Comparison of ENCODE assay signal across 23 mouse cellular contexts in genomic region chr9:34478494-34478893, GRCm38 (mm10). TPM values are rescaled to one million over a fixed set of nuclear protein-coding genes. Genes with fewer than 3 reads are reported as not detected.
"Had no signal": no experiment of that assay in that cellular context is flagged by ENCODE, and none has a peak within 500 bp of the region (broad histone marks: within the 10 kb centered on the region; RNA-seq: fewer than 3 reads in every experiment).

No protein-coding gene starts in this region.

- H3K9me3 ChIP-seq: liver, embryonic 13.5 days; liver, embryonic 15.5 days; megakaryocyte, embryonic 14.5 days; midbrain, embryonic 13.5 days; midbrain, embryonic 15.5 days; neural tube, embryonic 13.5 days; neural tube, embryonic 15.5 days had no signal

- H3K9ac ChIP-seq: liver, embryonic 13.5 days; liver, embryonic 15.5 days; liver, postnatal 0 days; lung, embryonic 14.5 days; midbrain, embryonic 13.5 days; midbrain, embryonic 15.5 days; neural tube, embryonic 13.5 days; neural tube, embryonic 15.5 days had no signal

- H3K4me1 ChIP-seq: liver, embryonic 13.5 days; liver, embryonic 15.5 days; megakaryocyte, embryonic 14.5 days; neural tube, embryonic 15.5 days had no signal

- H3K36me3 ChIP-seq: liver, embryonic 13.5 days; liver, embryonic 15.5 days; midbrain, embryonic 13.5 days; midbrain, embryonic 15.5 days; neural tube, embryonic 13.5 days; neural tube, embryonic 15.5 days had no signal

- H3K27ac ChIP-seq: liver, embryonic 13.5 days; liver, embryonic 15.5 days; macrophage; midbrain, embryonic 13.5 days; midbrain, embryonic 15.5 days; neural tube, embryonic 13.5 days; neural tube, embryonic 15.5 days had no signal

- H3K4me3 ChIP-seq: liver, embryonic 13.5 days; liver, embryonic 15.5 days; megakaryocyte, embryonic 14.5 days; midbrain, embryonic 13.5 days; midbrain, embryonic 15.5 days; neural tube, embryonic 13.5 days; neural tube, embryonic 15.5 days had no signal

- DNase-seq: liver, embryonic 13.5 days; liver, postnatal 0 days; lung, embryonic 14.5 days; lung, postnatal 14 days; lung, postnatal 36 days; retina, postnatal 1 day; right cerebral cortex, adult 18-20 months; right cerebral cortex, postnatal 25 days; right cerebral cortex, postnatal 4 days; spleen, adult 18-20 months; thymus, adult 2 months; thymus, postnatal 25 days; thymus, postnatal 4 days had no signal

- H3K27me3 ChIP-seq: liver, embryonic 13.5 days; liver, embryonic 15.5 days; midbrain, embryonic 13.5 days; midbrain, embryonic 15.5 days; neural tube, embryonic 13.5 days; neural tube, embryonic 15.5 days had no signal

- H3K4me2 ChIP-seq: liver, embryonic 13.5 days; liver, embryonic 15.5 days; lung, embryonic 14.5 days; midbrain, embryonic 11.5 days; midbrain, embryonic 13.5 days; midbrain, embryonic 15.5 days; neural tube, embryonic 13.5 days; neural tube, embryonic 15.5 days had no signal

- ATAC-seq: liver, postnatal 0 days; midbrain, embryonic 13.5 days; midbrain, embryonic 15.5 days had no signal

RNA-seq across cellular contexts. Expression of gene Kirrel3, which starts 7.2 kb away (rescaled TPM):
- total RNA-seq: megakaryocyte progenitor cell, adult 5-6 weeks; monocyte, adult 5-6 weeks had no signal
- polyA plus RNA-seq: macrophage had no signal
